Mouse (Mus musculus): ENCODE results near the gene Zc3h6.

- no peak for TF ChIP-seq CTCF (IDR thresholded peaks at IDR 0.05; ENCODE audit: borderline replicate concordance, insufficient read depth, low read length)
- no peak for TF ChIP-seq POLR2A (IDR thresholded peaks at IDR 0.05; ENCODE audit: low read depth, low read length)
Observed at GRCm38 (mm10) chr2:129038937-129039631, 71.9 kb downstream of the Zc3h6 start.

All from embryonic fibroblast, embryonic 13.5 days (primary cell).